Mouse (Mus musculus) heart, embryonic 10.5 days (tissue): ENCODE measurements around the gene Rtp1. TPM values are rescaled to one million over a fixed set of nuclear protein-coding genes. Genes with fewer than 3 reads are reported as not detected.

ENCODE experiments used
- DNase-seq: peaks from one replicate; pipeline ENCODE4 v3.0.0-alpha.2; 2017; ENCODE audit warnings: low spot score
- H3K27ac ChIP-seq: fragments of 300-500 bp; sonication (generic); 2 replicates; pipeline ENCODE4 v1.5.1; 2016; ENCODE audit warnings: mild to moderate bottlenecking
- H3K27me3 ChIP-seq: fragments of 300-500 bp; sonication (generic); 2 replicates; pipeline ENCODE4 v1.6.1; 2016; ENCODE audit warnings: mild to moderate bottlenecking; ENCODE audit not compliant: poor library complexity, insufficient read depth, severe bottlenecking
- H3K36me3 ChIP-seq: fragments of 300-500 bp; sonication (generic); 2 replicates; pipeline ENCODE4 v1.6.1; 2016; ENCODE audit warnings: mild to moderate bottlenecking, moderate library complexity
- H3K4me1 ChIP-seq: fragments of 300-500 bp; sonication (generic); 2 replicates; pipeline ENCODE4 v1.6.1; 2016; ENCODE audit warnings: mild to moderate bottlenecking
- H3K4me3 ChIP-seq: fragments of 300-500 bp; sonication (generic); 2 replicates; pipeline ENCODE4 v1.5.1; 2016; ENCODE audit warnings: mild to moderate bottlenecking, moderate library complexity
- H3K9me3 ChIP-seq: fragments of 300-500 bp; sonication (generic); 2 replicates; pipeline ENCODE4 v1.6.1; 2016; ENCODE audit warnings: mild to moderate bottlenecking, moderate library complexity
- WGBS: fragments of 180-500 bp; shearing (Covaris S2); methylation state at CpG from one replicate; pipeline ENCODE4 v1.1.7; 2016; 5-methylcytosine and 5-hydroxymethylcytosine counted together
- polyA plus RNA-seq: library from polyadenylated mRNA; unstranded; fragments of >200 nt; fragmentation: Nextera tagmentation; extraction: Ambion mirVana; gene quantifications from 2 replicates; pipeline ENCODE4 v1.2.1, GENCODE M21; 2016

Gene Rtp1
- polyA plus RNA-seq, 1 experiment from 2014 or later: not detected

- 62% methylated on average over 5 of the region's 5 CpGs for WGBS
- DNase-seq: no peak
- H3K4me3 ChIP-seq: no peak overlapping the region
Measured at GRCm38 (mm10) chr16:23423825-23424224, 5.1 kb upstream of the Rtp1 start.

DNA sequence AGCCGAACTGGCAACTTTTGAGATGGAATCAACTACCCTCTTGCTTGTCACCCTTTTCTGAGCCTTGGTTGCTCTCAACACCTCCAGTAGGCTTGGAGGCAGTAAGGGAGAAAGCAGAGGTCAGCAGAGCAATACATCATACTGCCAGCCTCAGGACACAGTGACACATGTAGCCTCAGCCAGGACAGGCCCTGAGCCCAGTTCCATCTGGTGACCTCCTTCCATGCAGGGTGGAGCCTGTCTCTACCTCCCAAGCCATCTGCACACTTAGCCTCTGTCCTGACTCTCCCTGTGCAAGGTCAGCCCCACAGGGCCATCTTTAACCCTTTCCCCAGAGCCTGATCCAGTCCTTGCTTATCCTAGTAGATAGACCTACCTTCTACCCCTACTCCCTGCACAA lies 1.2 kb upstream of the Rtp1 start:
- H3K27me3 ChIP-seq: no peaks in the 10 kb centered on the region; the same call in 1 of the 2 replicates
- 76% methylated on average over 1 of the region's 1 CpGs for WGBS
- no peaks in the 10 kb centered on the region for H3K36me3 ChIP-seq

More at GRCm38 (mm10) chr16:23423825-23424224, 5.1 kb upstream of the Rtp1 start:
- Histone ChIP-seq H3K27me3 (no peaks in the 10 kb centered on the region), H3K4me1 (no peaks in the 10 kb centered on the region), H3K36me3 (no peaks in the 10 kb centered on the region), H3K27ac (no peak overlapping the region), H3K9me3 (no peaks in the 10 kb centered on the region)

GRCm38 (mm10) chr16:23429991-23430390 lies 1.1 kb downstream of the Rtp1 start:
- Histone ChIP-seq H3K36me3 (no peaks in the 10 kb centered on the region), H3K27me3 (no peaks in the 10 kb centered on the region; the same call in 1 of the 2 replicates), H3K9me3 (no peaks in the 10 kb centered on the region), H3K4me1 (no peaks in the 10 kb centered on the region), H3K4me3 (no peak overlapping the region), H3K27ac (no peak overlapping the region)
- WGBS: 88% methylated on average over 8 of the region's 8 CpGs
- DNase-seq: no peak

More for the DNA sequence above, 1.2 kb upstream of the Rtp1 start:
- Histone ChIP-seq H3K27ac (no peak overlapping the region), H3K9me3 (no peaks in the 10 kb centered on the region), H3K4me3 (no peak overlapping the region), H3K4me1 (no peaks in the 10 kb centered on the region)
- no peak for DNase-seq

GRCm38 (mm10) chr16:23437404-23438166 lies 8.7 kb downstream of the Rtp1 start:
- DNase-seq: no peak
- Histone ChIP-seq H3K4me1 (no peaks in the 10 kb centered on the region; the same call in 1 of the 2 replicates), H3K36me3 (no peaks in the 10 kb centered on the region), H3K4me3 (no peak overlapping the region), H3K27me3 (no peaks in the 10 kb centered on the region), H3K27ac (no peak overlapping the region), H3K9me3 (no peaks in the 10 kb centered on the region)
- WGBS: 65% methylated on average over 12 of the region's 12 CpGs

GRCm38 (mm10) chr16:23444231-23444630 lies 15.3 kb downstream of the Rtp1 start:
- no peaks in the 10 kb centered on the region for H3K9me3 ChIP-seq
- H3K27me3 ChIP-seq: no peaks in the 10 kb centered on the region
- no peak overlapping the region for H3K4me3 ChIP-seq
- no peak overlapping the region for H3K27ac ChIP-seq
- H3K36me3 ChIP-seq: no peaks in the 10 kb centered on the region
- no peaks in the 10 kb centered on the region for H3K4me1 ChIP-seq
- 85% methylated on average over 4 of the region's 4 CpGs for WGBS
- DNase-seq: no peak

- DNase-seq: no peak
- H3K4me1 ChIP-seq: peaks cover 7% of the 10 kb centered on the region; the same call in 1 of the 2 replicates
- WGBS: 76% methylated on average over 2 of the region's 2 CpGs
- no peak overlapping the region for H3K27ac ChIP-seq
- H3K4me3 ChIP-seq: no peak overlapping the region
- no peaks in the 10 kb centered on the region for H3K9me3 ChIP-seq
- H3K36me3 ChIP-seq: no peaks in the 10 kb centered on the region
- 0 out of 2 replicates have a peak, but pooled peaks cover 4% of the 10 kb centered on the region for H3K27me3 ChIP-seq
Measured at GRCm38 (mm10) chr16:23449946-23450345, 21.0 kb downstream of the Rtp1 start.

GRCm38 (mm10) chr16:23450816-23451215 lies 21.9 kb downstream of the Rtp1 start:
- WGBS: 80% methylated on average over 4 of the region's 4 CpGs
- Histone ChIP-seq H3K27ac (no peak overlapping the region), H3K36me3 (no peaks in the 10 kb centered on the region), H3K27me3 (0 out of 2 replicates have a peak, but pooled peaks cover 6% of the 10 kb centered on the region), H3K9me3 (no peaks in the 10 kb centered on the region), H3K4me3 (no peak overlapping the region), H3K4me1 (peaks cover 7% of the 10 kb centered on the region; the same call in 1 of the 2 replicates)
- DNase-seq: no peak

DNA sequence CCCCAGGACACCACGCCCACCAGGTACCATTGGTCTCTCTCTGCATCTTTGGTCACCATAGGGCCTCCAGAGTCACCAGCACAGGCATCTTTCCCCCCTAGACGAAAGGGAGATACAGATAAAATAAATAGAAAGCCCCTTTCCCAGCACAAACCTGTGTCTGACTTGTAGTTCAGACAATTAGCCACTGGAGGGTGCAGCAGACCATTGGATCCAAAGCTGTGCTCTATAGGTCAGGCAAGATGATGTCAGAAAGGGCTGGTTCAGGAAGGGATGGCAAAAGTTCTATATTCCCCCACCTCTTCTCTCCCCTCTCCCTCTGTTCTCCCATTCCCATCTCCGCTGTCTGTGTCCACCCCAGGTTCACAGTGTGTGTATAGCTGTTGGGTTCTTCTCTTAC lies 23.5 kb downstream of the Rtp1 start:
- 15% methylated on average over 3 of the region's 3 CpGs for WGBS
- Histone ChIP-seq H3K36me3 (no peaks in the 10 kb centered on the region), H3K4me3 (no peak overlapping the region), H3K27ac (no peak overlapping the region), H3K4me1 (peaks cover 7% of the 10 kb centered on the region; the same call in 1 of the 2 replicates), H3K9me3 (no peaks in the 10 kb centered on the region), H3K27me3 (0 out of 2 replicates have a peak, but pooled peaks cover 8% of the 10 kb centered on the region)
- no peak for DNase-seq

DNA sequence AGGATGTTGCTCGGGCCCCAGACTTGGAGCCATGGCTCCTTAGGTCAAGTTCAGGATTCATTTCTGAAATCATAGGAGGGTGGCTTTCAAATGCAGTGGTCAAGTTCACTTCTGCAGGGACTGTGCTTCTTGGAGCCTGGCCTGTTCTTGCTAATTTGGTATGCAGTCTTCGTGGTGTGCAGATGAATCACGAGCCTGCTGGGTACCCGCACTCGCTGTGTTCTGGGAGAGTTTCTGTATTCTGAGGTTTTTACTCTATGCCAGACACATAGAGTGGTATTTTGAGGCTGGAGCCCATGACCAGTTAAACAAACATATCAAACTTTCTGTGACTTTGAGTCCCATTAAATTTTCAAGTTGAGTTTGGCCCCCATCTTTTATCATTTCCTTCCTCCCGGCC lies 25.4 kb downstream of the Rtp1 start:
- DNase-seq: no peak
- Histone ChIP-seq H3K27ac (no peak overlapping the region), H3K4me3 (no peak overlapping the region), H3K27me3 (peaks cover 16% of the 10 kb centered on the region; the same call in 1 of the 2 replicates), H3K9me3 (no peaks in the 10 kb centered on the region), H3K36me3 (no peaks in the 10 kb centered on the region), H3K4me1 (peaks cover 7% of the 10 kb centered on the region; the same call in 1 of the 2 replicates)
- 77% methylated on average over 6 of the region's 6 CpGs for WGBS

DNA sequence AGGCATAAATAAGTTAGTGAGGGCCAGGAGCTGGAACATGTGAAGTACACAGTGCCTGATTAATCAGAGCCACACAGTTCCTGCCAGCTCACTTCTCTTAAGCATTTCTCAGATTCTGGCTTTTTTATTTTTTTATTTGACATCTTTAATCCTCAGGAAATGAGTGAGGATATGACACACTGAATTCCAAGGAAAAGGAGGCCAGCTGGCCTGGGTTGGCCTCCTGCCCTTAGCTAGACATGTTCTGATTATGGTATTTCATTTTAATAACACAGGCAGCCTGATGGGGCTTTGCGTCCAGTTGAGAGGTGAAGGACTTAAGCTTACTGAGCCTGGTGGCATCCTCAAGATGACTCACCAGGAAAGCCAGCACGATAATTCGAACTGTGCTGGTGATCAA lies 27.6 kb downstream of the Rtp1 start:
- no peak for DNase-seq
- no peaks in the 10 kb centered on the region for H3K9me3 ChIP-seq
- H3K27ac ChIP-seq: no peak overlapping the region
- H3K36me3 ChIP-seq: no peaks in the 10 kb centered on the region
- WGBS: 65% methylated on average over 3 of the region's 3 CpGs
- H3K4me1 ChIP-seq: 0 out of 2 replicates have a peak, but pooled peaks cover 2% of the 10 kb centered on the region
- no peak overlapping the region for H3K4me3 ChIP-seq
- H3K27me3 ChIP-seq: peaks cover 16% of the 10 kb centered on the region; the same call in 1 of the 2 replicates

DNA sequence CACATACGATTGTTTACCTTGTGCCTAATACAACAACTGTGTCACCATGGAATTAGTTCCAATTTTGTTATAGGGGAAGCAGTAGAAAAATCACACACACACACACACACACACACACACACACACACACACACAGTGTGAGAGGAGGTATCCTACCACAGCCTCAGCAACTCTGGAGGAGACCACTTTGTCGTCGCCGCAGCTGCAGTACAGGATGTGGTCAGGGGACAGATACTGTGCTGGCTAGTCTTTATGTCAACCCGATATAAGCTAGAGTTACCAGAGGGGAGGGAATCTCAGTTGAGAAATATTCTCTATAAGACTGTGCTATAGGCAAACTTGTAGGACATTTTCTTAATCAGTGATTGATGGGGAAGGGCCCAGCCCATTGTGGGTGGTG lies 28.4 kb downstream of the Rtp1 start:
- H3K9me3 ChIP-seq: no peaks in the 10 kb centered on the region

DNA sequence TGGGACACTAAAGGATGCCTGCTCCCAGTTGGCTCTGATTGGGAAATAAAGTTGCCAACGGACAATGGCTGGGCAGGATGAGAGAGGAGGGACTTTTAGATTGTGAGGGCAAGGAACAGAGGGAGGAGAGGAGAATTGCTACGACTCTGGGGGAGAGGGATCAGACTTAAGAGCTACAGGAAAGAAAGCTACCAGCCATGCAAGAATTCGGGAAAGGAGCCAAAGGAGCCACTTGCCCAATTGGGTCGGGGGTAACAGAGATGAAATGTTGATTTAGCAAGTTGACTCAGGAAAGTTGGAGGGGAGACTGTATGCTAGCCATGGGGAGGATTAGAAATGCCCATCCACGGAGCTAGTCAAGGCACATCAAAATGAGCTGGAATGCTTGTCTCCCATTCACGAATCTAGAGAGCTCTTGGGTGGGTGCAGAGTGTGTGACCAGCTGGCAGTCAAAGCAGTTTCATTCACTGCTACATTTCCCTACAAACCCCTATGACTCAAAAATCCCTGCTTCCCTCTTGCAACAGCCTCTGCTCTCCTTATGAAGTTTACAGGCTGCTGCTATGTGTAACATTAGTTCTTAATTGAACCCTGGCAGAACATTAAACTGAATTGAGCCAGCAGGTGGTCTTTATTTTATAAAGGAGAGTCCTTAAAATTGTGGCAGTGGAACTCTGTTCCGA lies 30.1 kb downstream of the Rtp1 start:
- 57% methylated on average over 7 of the region's 7 CpGs for WGBS
- DNase-seq: no peak
- no peaks in the 10 kb centered on the region for H3K9me3 ChIP-seq
- H3K4me3 ChIP-seq: no peak overlapping the region
- H3K27me3 ChIP-seq: peaks cover 16% of the 10 kb centered on the region; the same call in 1 of the 2 replicates
- H3K36me3 ChIP-seq: no peaks in the 10 kb centered on the region
- H3K4me1 ChIP-seq: no peaks in the 10 kb centered on the region
- no peak overlapping the region for H3K27ac ChIP-seq

More for the DNA sequence above, 28.4 kb downstream of the Rtp1 start:
- WGBS: 80% methylated on average over 5 of the region's 5 CpGs
- no peak for DNase-seq
- Histone ChIP-seq H3K27me3 (peaks cover 16% of the 10 kb centered on the region; the same call in 1 of the 2 replicates), H3K36me3 (no peaks in the 10 kb centered on the region), H3K4me1 (no peaks in the 10 kb centered on the region), H3K27ac (no peak overlapping the region), H3K4me3 (no peak overlapping the region)
